Mouse (Mus musculus) layer of hippocampus, postnatal 10 days (tissue): ENCODE results near the gene Pold2. TPM values are rescaled to one million over a fixed set of nuclear protein-coding genes. Genes with fewer than 3 reads are reported as not detected.

Experiments
- DNase-seq, 2 experiments: peaks; one replicate each; pipeline ENCODE4 v3.0.0; 2021; ENCODE audit warnings: low spot score in 2 of 2
- total RNA-seq, 2 experiments: library from RNA; stranded (reverse); gene quantifications; 2 replicates each; pipeline ENCODE4 v1.2.3; 2021

The Pold2 gene
- total RNA-seq, 2 experiments from 2014 or later = 21.5 to 32.3 TPM

DNA sequence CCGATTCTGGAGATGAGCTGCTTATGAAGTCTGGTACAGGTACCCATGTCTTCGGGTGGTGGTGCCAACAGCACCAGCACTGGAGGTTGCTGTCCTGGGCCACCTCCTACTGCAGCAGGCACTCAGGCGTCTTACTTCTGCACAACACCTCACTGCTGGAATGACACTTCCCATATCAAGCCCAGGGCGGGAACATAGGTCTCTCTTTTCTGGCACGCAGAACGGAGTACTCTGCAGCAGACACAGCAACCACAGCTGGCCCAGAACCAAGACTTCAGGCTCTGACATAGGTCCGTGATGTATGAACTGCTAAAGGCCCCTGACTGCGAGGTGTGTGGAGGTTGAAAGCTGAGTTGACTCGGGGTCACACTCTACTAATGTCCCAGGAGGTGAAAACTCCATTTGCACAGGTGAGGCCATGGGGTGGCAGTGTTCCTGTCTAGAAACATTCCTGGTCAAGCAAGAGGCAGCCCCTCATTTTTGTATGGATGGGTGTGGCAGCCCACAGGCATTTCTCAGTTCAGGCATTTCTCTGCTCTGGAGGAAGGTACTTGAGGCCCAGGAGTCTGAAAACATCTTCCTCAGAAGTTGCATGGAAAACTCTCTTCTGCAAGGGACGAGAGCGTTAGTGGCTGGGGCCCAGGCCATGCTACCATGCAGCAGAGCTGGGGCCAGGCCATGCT is 49.4 kb downstream of the Pold2 start:
- DNase-seq = no peak

- DNase-seq = no peak
Measured at GRCm38 (mm10) chr11:5827931-5828330, 50.2 kb downstream of the Pold2 start.

DNA sequence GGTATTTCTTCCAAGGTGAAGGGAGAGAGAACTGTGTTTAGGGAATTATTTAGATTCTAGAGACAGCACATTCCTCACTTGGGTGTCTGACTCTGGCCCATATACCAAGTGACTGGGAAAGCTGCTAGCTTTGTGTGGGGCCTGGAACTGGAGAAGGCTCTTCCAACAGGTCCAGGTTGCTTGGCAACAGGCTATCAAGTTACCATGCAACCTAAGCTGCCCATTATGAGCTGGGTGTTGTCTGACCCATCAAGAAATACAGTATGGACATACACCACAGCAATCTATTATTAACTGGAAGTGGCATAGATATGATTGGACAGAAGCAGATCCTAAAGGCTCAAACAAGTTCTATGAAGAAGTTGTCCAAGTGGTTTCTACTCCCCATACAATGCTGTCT is 52.7 kb downstream of the Pold2 start:
- DNase-seq = no peak

Other genes starting within 250 kb of the Pold2 start
- gene Mrps24, start 162.6 kb downstream of the Pold2 start, total RNA-seq = 10 to 100 TPM; 87.1 to 92.2 TPM
- gene Urgcp, start 115.9 kb downstream of the Pold2 start, total RNA-seq = 10 to 100 TPM; 46.1 to 46.3 TPM
- 10 to 100 TPM; 98.0 to 98.1 TPM for gene Dbnl, start 89.8 kb downstream of the Pold2 start, total RNA-seq
- 1 to 10 TPM; 7.0 to 7.4 TPM for gene Pgam2, start 74.6 kb downstream of the Pold2 start, total RNA-seq
- gene Polm, start 40.3 kb downstream of the Pold2 start, total RNA-seq = 10 to 100 TPM in 1 of 2 experiments, 1 to 10 TPM in 1; 9.4 to 13.2 TPM
- gene Aebp1, start 16.3 kb downstream of the Pold2 start, total RNA-seq = 10 to 100 TPM; 13.0 to 16.0 TPM
- gene Myl7, start 20.5 kb upstream of the Pold2 start, total RNA-seq = not detected
- 1 to 10 TPM; 3.5 to 3.9 TPM for gene Gck, start 71.8 kb upstream of the Pold2 start, total RNA-seq
- 100 to 1,000 TPM; 108 TPM for gene Ykt6, start 77.4 kb upstream of the Pold2 start, total RNA-seq
- gene Camk2b, start 188.1 kb upstream of the Pold2 start, total RNA-seq = 100 to 1,000 TPM; 808 to 852 TPM